Mouse (Mus musculus) embryonic fibroblast, embryonic 13.5 days (primary cell): ENCODE data around the gene Gstz1. TPM values are rescaled to one million over a fixed set of nuclear protein-coding genes. Genes with fewer than 3 reads are reported as not detected.

Source experiments
- H3K27ac ChIP-seq: 2 replicates; pipeline ENCODE4 v1.5.1; 2012; ENCODE audit warnings: low read length, control low read depth, inconsistent platforms; ENCODE audit not compliant: insufficient read depth
- H3K4me1 ChIP-seq: 2 replicates; pipeline ENCODE4 v1.6.1; 2011; ENCODE audit warnings: low read length; ENCODE audit not compliant: control insufficient read depth, insufficient read depth
- H3K4me3 ChIP-seq: 2 replicates; pipeline ENCODE4 v1.5.1; 2011; ENCODE audit warnings: mild to moderate bottlenecking, control low read depth, low read length; ENCODE audit not compliant: insufficient read depth
- CTCF ChIP-seq: IDR thresholded peaks from 2 replicates; pipeline ENCODE4 v1.5.1; 2011; ENCODE audit warnings: mild to moderate bottlenecking, control low read depth, low read length, moderate library complexity, borderline replicate concordance; ENCODE audit not compliant: insufficient read depth
- POLR2A ChIP-seq: IDR thresholded peaks from 2 replicates; pipeline ENCODE4 v1.6.1; 2011; ENCODE audit warnings: low read depth, mild to moderate bottlenecking, control low read depth, low read length, moderate library complexity
- polyA plus RNA-seq: library from polyadenylated mRNA; stranded (reverse); fragments of >200 nt; gene quantifications from 2 replicates; pipeline ENCODE4 v1.2.4, GENCODE M21; 2011; ENCODE audit warnings: low read depth; ENCODE audit not compliant: missing spikeins, insufficient read length

The Gstz1 gene
- polyA plus RNA-seq, 1 experiment, result 46.9 TPM

DNA sequence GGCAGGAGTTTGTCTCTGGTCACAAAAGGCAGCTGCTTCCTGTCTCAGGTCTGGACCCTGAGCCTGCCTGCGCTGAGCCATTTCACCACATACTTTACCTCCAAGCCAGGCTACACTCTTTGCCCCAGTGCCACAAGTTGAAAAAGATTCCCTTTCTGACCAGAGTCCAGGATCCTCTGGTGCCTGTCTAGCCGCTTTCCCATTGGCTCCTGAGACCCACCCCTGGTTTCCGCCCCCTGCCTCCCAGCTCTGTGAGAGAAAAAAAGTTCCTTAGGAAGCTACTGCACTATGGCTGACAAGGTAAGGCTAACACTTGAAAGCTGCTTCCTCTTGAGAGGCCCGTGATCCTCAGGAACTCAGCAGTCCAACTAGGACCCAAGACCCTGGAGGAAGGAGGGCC is 10.4 kb downstream of the Gstz1 start:
- TF ChIP-seq CTCF, result no peak
- TF ChIP-seq POLR2A, result no peak
- H3K4me1 ChIP-seq, result no peaks in the 10 kb centered on the region
- H3K4me3 ChIP-seq, result no peak overlapping the region
- no peak overlapping the region for H3K27ac ChIP-seq

DNA sequence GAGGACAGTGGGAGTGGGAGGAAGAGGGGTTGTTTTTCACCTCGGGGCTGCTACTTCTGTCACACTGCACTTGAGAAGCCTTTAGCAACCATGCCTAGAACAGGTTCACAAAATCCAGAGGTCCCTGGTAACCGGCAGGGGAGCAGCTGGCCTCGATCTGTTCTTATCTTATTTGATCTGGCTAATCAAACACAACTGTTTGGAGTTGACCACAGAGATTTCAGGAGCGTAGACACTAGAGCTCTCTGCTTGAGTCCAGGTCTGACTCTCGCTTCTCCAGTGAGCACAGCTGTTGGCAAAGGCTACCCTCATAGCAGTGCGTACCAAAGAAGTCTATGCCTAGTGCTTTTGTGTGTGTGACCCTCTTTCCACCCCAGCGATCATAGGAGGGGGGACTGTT is 11.1 kb downstream of the Gstz1 start:
- H3K4me1 ChIP-seq, result no peaks in the 10 kb centered on the region
- TF ChIP-seq CTCF (no peak), POLR2A (no peak)
- H3K4me3 ChIP-seq, result no peak overlapping the region
- H3K27ac ChIP-seq, result no peak overlapping the region

DNA sequence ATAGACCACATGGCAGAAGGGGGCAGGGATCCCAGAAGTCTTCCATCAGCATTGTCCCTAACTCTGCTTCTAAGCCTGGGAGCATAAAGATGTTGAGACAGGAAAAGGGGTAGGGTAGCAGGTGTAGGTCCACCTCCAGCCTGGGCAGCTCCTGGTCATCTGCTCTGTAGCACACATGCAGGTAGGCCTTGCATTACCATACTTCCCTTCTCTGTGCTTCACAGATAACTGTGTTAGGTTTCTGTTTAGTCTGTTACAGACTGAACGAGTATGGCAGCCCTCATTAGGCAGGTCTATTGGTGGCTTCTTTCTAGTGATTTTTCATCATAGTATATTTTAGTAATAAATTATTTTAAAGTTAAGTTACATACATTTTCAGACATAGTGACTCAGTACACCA is 13.3 kb downstream of the Gstz1 start:
- Histone ChIP-seq H3K4me3 (no peak overlapping the region), H3K4me1 (no peaks in the 10 kb centered on the region), H3K27ac (no peak overlapping the region)
- TF ChIP-seq CTCF (no peak), POLR2A (no peak)

DNA sequence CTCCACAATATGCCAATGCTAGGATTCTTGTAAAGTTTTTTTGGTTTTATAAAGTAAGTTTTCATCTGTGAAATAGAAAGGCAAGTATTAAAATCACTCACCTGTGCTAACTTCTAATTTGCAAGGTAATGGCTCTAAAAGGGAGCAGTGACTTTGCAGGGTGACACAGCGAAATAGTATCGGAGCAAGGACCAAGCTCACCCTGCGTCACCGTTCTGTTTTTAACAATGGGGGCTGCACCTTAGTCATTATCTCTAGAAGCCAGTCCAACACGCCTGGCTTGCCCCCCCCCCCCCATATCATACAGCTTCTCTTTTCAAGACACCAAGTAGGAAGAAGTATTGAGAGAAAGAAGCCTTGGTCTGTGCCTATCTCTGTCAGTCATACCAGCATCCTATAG is 13.8 kb downstream of the Gstz1 start:
- no peaks in the 10 kb centered on the region for H3K4me1 ChIP-seq
- TF ChIP-seq CTCF, result no peak
- TF ChIP-seq POLR2A, result no peak

DNA sequence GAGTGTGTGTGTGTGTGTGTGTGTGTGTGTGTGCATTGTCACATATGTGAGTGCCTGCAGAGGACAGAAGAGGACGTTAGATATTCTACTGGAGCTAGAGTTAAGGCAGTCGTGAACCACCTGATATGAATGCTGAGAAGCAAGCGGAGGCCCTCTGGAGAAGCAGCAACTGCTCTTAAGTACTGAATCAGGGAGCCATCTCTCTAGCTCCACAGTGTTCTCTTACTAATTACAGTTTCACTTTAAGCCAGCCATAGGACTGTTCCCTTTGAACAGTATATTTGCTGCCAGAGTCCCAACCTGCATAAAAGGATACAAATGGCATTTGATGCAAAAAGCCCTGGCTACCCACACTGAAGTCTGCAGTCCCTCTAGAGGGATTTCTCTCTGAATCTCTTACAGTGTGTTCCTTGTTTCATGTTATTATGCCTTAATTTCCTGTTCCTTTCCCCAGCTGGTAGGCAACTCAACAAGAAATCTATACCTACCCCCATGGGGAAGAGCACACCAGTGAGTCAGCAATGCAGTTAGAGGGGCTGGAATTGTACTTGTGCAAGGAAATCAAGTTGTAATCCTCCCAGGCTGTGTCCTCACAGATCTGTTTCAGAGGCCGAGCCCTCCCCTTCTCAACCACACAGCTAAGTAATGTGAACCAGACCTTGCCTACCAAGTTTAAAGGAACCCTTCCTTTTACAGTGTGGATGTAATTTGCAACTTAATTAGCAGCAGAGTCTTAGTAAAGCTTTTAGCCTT is 28.4 kb downstream of the Gstz1 start:
- Histone ChIP-seq H3K4me3 (no peak overlapping the region), H3K4me1 (peaks cover 2% of the 10 kb centered on the region; the same call in 1 of the 2 replicates), H3K27ac (peak overlapping the region; percentile 23; the same call in 1 of the 2 replicates)
- TF ChIP-seq CTCF (no peak), POLR2A (no peak)

More for the DNA sequence above, 13.8 kb downstream of the Gstz1 start:
- Histone ChIP-seq H3K4me3 (no peak overlapping the region), H3K27ac (no peak overlapping the region)

DNA sequence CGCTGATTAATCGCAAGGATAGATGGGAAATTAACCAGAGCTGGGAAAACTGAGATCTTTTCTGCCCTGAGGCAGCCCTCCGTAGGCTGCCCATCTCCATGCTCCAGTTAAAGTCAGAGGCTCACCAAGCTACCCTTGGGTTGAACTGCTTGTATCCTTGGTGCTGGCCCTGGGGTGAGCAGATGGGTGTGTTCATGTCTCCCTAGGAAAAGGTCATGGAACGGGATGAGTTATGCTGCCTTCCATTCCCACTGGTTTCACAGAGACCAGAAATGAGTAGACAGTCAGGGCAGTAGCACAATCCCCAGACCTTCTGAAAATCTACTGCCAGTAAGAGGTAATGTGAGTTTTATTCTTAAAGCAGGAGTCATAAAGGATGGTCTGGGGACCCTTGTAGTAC is 30.7 kb downstream of the Gstz1 start:
- Histone ChIP-seq H3K4me3 (no peak overlapping the region), H3K4me1 (peaks cover 2% of the 10 kb centered on the region; the same call in 1 of the 2 replicates), H3K27ac (no peak overlapping the region)
- no peak for TF ChIP-seq POLR2A
- no peak for TF ChIP-seq CTCF

DNA sequence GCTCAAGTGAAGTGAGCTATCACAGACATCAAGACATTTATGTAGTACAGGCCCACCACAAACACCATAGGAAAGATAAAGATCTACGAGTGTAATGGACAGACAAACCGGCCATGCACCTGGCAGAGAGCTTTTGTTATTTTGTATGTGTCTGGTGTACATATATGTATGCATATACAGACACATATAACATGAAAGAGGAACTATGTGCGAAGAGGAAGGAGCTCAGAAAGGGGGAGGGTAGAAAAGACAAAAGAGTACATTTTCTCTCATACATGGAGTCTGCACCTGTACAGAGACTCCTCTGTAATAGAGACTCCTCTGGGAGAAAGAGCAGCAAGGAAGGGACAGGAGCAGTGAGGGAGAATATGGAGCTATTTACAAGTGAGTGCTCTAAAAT is 46.0 kb downstream of the Gstz1 start:
- Histone ChIP-seq H3K4me3 (no peak overlapping the region), H3K4me1 (peaks cover 1% of the 10 kb centered on the region; the same call in 1 of the 2 replicates), H3K27ac (no peak overlapping the region)
- no peak for TF ChIP-seq CTCF
- no peak for TF ChIP-seq POLR2A

DNA sequence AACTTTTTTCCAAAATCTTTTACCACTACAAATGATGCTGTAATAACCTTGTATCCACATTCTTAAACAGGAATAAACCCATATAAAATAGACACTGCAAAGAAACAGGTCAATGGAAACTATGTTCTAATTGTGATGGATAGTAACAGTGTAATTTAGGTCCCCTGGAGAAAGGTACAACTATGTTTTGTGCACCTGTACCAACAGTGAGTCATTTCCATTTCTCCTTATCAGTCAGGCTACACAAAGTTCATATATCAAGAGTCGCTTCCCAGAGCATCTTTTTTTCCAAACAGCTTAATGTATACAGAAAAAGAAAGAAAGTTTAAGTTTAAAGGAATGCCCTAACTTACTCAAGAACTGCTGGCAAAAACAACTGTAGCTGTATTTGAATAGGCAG is 48.1 kb downstream of the Gstz1 start:
- H3K4me3 ChIP-seq, result no peak overlapping the region
- H3K27ac ChIP-seq, result no peak overlapping the region
- peaks cover 3% of the 10 kb centered on the region for H3K4me1 ChIP-seq
- TF ChIP-seq POLR2A (no peak), CTCF (no peak)

DNA sequence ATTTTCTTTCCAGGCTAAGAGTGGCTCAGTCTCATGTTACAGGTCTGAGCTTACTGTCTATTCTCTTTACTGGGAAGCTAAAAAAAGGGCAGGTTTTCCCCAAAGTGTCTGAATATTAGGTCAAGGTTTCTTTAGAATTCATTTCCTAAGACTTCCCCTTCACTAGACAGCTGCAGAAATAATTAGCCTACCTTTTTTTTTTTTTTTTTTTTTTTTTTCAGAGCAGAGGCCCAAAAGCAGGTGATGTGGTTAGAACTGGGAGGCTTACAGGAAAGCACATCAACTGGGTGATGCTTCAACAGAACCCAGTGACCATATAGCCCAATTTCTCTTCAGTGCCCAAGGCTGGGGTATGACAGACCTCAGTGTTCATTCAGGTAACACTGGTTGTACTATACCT is 49.3 kb downstream of the Gstz1 start:
- Histone ChIP-seq H3K4me3 (no peak overlapping the region), H3K27ac (no peak overlapping the region), H3K4me1 (peaks cover 5% of the 10 kb centered on the region)
- no peak for TF ChIP-seq POLR2A
- TF ChIP-seq CTCF, result no peak

DNA sequence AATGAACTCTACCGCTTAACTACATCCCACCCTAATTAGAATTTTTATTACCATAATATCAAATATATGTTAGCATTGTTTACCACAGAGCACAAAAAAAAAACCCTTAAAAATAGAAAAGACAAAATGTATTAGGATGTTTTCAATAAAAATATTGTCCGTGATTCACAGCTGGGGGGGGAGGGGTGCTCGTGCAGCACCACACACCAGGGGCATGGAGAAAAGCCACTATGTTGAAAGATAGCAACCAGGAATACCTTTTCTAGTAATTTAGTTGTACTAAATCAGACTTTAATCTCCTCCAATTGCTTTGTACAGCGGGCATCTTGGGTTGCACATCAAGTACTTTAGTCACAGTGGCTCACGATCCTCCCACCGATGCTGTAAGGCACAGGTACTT is 51.8 kb downstream of the Gstz1 start:
- TF ChIP-seq POLR2A (no peak), CTCF (no peak)
- H3K4me3 ChIP-seq, result peak overlapping the region; percentile 86
- no peak overlapping the region for H3K27ac ChIP-seq
- peaks cover 5% of the 10 kb centered on the region for H3K4me1 ChIP-seq
